Mouse (Mus musculus) liver, adult 2 months (tissue): Measurements from ENCODE around the gene Wdr35. TPM values are rescaled to one million over a fixed set of nuclear protein-coding genes. Genes with fewer than 3 reads are reported as not detected.

ENCODE experiments used
- DNase-seq: peaks from one replicate; pipeline ENCODE4 v3.0.0-alpha.2; 2011; ENCODE audit warnings: low read depth, low spot score; ENCODE audit errors: extremely low read depth
- H3K27ac ChIP-seq: fragments of 200-500 bp; replicated peaks from 2 replicates; pipeline ENCODE4 v1.5.1; 2012; ENCODE audit warnings: low read depth, mild to moderate bottlenecking, control low read depth, inconsistent platforms, low read length; ENCODE audit not compliant: insufficient read depth
- H3K27me3 ChIP-seq: fragments of 200-500 bp; 2 replicates; pipeline ENCODE4 v1.6.1; 2012; ENCODE audit warnings: mild to moderate bottlenecking, moderate library complexity, low read length, inconsistent platforms; ENCODE audit not compliant: control insufficient read depth, insufficient read depth
- H3K36me3 ChIP-seq: fragments of 200-500 bp; 2 replicates; pipeline ENCODE4 v1.6.1; 2012; ENCODE audit warnings: low read length, inconsistent platforms; ENCODE audit not compliant: control insufficient read depth, insufficient read depth
- H3K4me1 ChIP-seq: fragments of 200-500 bp; 2 replicates; pipeline ENCODE4 v1.6.1; 2011; ENCODE audit warnings: low read length; ENCODE audit not compliant: control insufficient read depth, insufficient read depth
- H3K4me3 ChIP-seq: fragments of 200-500 bp; 2 replicates; pipeline ENCODE4 v1.5.1; 2011; ENCODE audit warnings: low read depth, mild to moderate bottlenecking, control low read depth, low read length, moderate library complexity; ENCODE audit not compliant: insufficient read depth
- H3K79me2 ChIP-seq: fragments of 200-500 bp; 2 replicates; pipeline ENCODE4 v1.6.1; 2012; ENCODE audit warnings: inconsistent platforms, mild to moderate bottlenecking, low read length, moderate library complexity; ENCODE audit not compliant: control insufficient read depth, insufficient read depth
- H3K9ac ChIP-seq: fragments of 200-500 bp; 2 replicates; pipeline ENCODE4 v1.6.1; 2012; ENCODE audit warnings: low read depth, mild to moderate bottlenecking, control low read depth, inconsistent platforms, low read length
- CTCF ChIP-seq: fragments of 200-500 bp; IDR thresholded peaks from 2 replicates; pipeline ENCODE4 v1.5.1; 2011; ENCODE audit warnings: low read depth, low read length, control low read depth
- POLR2A ChIP-seq: fragments of 200-500 bp; IDR thresholded peaks from 2 replicates; pipeline ENCODE4 v1.6.1; 2011; ENCODE audit warnings: low read length, control low read depth; ENCODE audit not compliant: insufficient read depth; ENCODE audit errors: extremely low read depth
- WGBS: fragments of 180-500 bp; shearing (Covaris S2); methylation state at CpG from one replicate; pipeline ENCODE4 v1.1.7; 2018; 5-methylcytosine and 5-hydroxymethylcytosine counted together
- polyA plus RNA-seq: library from polyadenylated mRNA; depleted of rRNA; stranded (reverse); fragments of >200 nt; gene quantifications from 2 replicates; pipeline ENCODE4 v1.2.3, GENCODE M21; 2012
- total RNA-seq: library from RNA; depleted of rRNA; stranded (reverse); fragments of >200 nt; gene quantifications from 2 replicates; pipeline ENCODE4 v1.2.3, GENCODE M21; 2014

Wdr35 gene
- total and polyA plus RNA-seq, 2 experiments, result 0.59 to 3.0 TPM

DNA sequence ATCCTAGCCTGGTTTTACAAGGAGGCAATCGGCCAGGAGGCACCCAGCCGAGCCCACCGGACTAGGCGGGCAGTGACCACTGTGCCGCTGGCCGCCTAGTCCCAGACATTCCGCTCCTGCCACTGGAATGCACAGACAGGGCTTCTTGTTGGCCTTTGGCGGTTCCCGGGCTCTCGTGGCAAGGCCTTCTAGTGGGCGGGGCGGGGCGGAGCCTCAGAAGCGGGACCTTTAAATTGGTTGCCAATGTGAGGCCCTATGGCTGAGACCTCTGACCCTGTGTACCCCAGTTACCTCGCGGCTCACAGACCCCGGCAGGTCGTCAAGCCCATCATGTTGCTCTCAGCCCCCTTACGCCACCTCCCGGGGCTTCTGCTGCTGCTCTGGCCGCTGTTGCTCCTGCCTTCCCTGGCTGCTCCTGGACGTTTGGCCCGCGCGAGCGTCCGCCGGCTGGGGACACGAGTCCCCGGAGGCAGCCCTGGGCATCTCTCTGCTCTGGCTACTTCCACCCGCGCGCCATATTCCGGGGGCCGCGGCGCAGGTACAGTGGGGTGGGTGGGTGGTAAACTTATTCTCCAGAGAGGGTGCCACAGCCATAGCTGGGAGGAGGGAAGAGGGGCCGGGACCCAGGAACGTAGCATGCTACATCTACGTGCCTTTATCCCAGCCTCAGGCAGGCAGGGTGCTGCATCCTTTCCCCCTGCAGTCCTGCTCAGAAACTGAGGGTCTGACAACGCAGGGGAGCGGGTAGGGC is 25.8 kb upstream of the Wdr35 start, which contains the start of gene Matn3:
Matn3 (plus strand) TSS at position 216 of the 751 bp plus-strand sequence.
- Histone ChIP-seq H3K27ac (no peak within 1 kb of the TSS), H3K27me3 (peaks cover 7% of the 10 kb centered on the region), H3K79me2 (no peaks in the 10 kb centered on the region), H3K9ac (peak within 1 kb of the TSS; percentile 65), H3K36me3 (no peaks in the 10 kb centered on the region), H3K4me1 (peaks cover 5% of the 10 kb centered on the region), H3K4me3 (peak within 1 kb of the TSS; percentile 57)
- WGBS, result 5% methylated on average over 42 of the region's 42 CpGs
- TF ChIP-seq CTCF (no peak), POLR2A (no peak)
- DNase-seq, result peak; percentile 48

DNA sequence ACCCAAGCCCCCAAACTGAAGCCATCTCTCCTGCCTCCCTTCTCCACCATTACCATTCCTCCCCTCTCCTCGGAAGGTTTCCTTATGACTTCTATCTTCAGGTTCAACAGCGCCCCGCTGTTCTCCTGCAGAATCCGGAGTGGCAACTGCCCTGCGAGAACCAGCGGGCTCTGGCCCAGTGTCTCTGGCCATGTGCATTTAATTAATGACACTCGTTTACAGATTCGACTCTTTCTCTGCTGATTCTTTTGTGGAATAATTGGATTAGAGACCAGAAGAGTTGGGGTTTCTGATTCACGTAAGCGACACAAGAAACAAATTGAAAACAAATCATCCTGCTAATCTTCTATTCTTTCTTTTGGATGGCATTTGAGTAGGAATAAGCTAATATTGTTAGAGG is 20.6 kb upstream of the Wdr35 start:
- Histone ChIP-seq H3K4me3 (no peak overlapping the region), H3K36me3 (no peaks in the 10 kb centered on the region), H3K27ac (no peak overlapping the region), H3K27me3 (peaks cover 3% of the 10 kb centered on the region), H3K4me1 (no peaks in the 10 kb centered on the region), H3K9ac (no peak overlapping the region), H3K79me2 (no peaks in the 10 kb centered on the region)
- DNase-seq, result no peak
- 92% methylated on average over 10 of the region's 10 CpGs for WGBS
- TF ChIP-seq CTCF, result no peak
- TF ChIP-seq POLR2A, result no peak

DNA sequence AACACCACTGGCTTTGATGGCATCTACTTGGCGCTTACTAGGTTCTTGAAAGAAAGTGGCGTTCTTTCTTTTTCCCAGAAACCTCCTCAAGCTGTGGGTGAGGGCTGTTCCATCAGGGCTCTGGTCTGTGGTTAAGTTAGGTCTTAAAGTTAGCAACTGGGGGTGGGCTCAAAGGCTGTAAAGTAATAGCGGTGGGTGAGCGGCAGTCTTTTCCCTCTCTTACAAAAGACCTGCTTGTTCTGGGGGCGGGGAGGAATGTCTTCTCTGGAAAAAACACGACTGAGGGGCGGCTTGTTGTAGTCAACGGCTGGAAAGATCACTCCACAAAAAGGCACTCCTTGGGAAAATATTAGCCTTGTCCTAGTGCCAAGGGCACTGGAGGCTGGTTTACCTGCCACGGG is 19.5 kb upstream of the Wdr35 start:
- Histone ChIP-seq H3K9ac (no peak overlapping the region), H3K4me3 (no peak overlapping the region), H3K27me3 (no peaks in the 10 kb centered on the region), H3K27ac (no peak overlapping the region), H3K36me3 (no peaks in the 10 kb centered on the region), H3K4me1 (no peaks in the 10 kb centered on the region), H3K79me2 (no peaks in the 10 kb centered on the region)
- DNase-seq, result no peak
- TF ChIP-seq CTCF (no peak), POLR2A (no peak)
- 58% methylated on average over 9 of the region's 9 CpGs for WGBS

DNA sequence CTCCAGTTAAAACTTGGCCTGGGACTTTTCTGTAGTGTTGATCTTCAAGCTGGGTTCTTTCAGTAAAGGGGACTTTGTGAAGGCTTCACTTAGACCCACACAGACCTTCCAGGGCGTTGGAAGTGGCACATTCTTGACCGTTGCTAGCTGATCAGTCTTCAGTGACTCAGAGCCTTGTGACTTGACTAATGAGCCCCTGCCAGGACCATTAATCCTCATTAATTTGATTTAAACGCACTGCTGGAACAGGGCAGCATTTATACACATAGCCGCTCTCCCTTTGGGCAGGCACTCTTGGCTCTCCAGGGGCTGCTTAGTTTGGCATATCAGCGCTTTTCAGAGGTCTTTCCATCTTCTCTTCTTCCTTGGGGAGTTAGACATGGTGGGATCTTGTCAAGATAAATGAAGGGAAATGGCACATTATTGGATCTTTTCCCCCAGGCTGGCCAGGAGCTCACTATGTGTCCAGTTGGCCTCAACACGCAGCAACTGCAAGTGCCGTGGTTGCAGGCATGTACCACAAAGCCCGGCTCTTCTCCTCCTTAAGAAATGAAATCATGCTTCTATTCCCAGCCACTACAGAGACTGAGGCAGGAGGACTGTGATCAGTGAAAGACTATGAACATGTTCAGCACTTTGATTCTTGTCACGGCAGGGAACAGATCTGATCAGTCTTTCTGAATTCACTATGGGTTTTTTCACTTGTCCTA is 11.9 kb upstream of the Wdr35 start:
- H3K36me3 ChIP-seq, result no peaks in the 10 kb centered on the region
- H3K4me1 ChIP-seq, result no peaks in the 10 kb centered on the region
- no peak overlapping the region for H3K9ac ChIP-seq
- no peak for DNase-seq
- H3K27me3 ChIP-seq, result no peaks in the 10 kb centered on the region
- TF ChIP-seq CTCF (no peak), POLR2A (no peak)
- H3K4me3 ChIP-seq, result no peak overlapping the region
- no peaks in the 10 kb centered on the region for H3K79me2 ChIP-seq
- 85% methylated on average over 9 of the region's 9 CpGs for WGBS
- no peak overlapping the region for H3K27ac ChIP-seq

DNA sequence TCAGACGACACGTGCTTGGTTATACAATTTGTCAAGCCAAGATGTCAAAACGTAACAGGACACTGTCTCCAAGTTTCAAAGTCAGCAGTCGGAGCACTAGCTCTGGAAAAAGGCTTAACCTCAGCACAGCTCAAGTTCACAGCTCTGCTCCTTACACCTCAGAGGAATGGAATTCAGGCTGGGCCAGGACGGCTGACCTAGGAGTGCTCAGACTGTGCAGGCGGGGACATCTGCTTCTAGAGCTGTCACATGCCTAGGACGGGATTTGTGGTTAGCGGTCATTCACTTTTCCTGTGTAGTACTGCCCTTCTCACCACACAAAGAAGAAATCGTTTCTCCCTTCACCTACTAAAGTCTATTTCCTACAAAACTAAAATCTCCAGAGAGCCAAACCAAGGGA is 3.9 kb upstream of the Wdr35 start:
- peaks cover 3% of the 10 kb centered on the region; the same call in 1 of the 2 replicates for H3K4me1 ChIP-seq
- H3K4me3 ChIP-seq, result no peak overlapping the region
- no peak overlapping the region for H3K9ac ChIP-seq
- no peaks in the 10 kb centered on the region for H3K36me3 ChIP-seq
- TF ChIP-seq POLR2A, result no peak
- TF ChIP-seq CTCF, result no peak
- no peaks in the 10 kb centered on the region for H3K27me3 ChIP-seq
- no peaks in the 10 kb centered on the region for H3K79me2 ChIP-seq
- no peak for DNase-seq
- H3K27ac ChIP-seq, result no peak overlapping the region
- 44% methylated on average over 9 of the region's 9 CpGs for WGBS

DNA sequence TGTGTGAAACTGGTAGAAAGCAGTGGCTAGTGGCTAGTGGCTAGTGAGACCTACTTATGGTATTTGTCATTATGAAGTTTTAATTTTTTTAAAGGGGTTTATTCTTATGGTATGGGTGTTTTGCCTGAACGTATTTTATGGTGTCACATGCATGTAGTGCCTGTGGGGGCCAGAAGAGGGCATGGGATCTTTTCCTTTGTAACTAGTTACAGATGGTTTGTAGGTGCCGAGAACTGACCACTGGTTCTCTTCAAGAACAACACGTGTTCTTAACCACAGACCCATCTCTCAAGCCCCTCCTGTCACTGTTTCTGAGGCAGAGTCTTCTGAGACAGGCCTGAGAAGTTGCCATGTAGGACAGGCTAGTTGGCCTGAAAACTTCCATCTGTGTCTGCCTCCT is 1.4 kb downstream of the Wdr35 start:
- no peak for DNase-seq
- TF ChIP-seq CTCF, result no peak
- H3K36me3 ChIP-seq, result peaks cover 4% of the 10 kb centered on the region; the same call in 1 of the 2 replicates
- H3K27me3 ChIP-seq, result no peaks in the 10 kb centered on the region
- H3K9ac ChIP-seq, result no peak overlapping the region
- no peak overlapping the region for H3K4me3 ChIP-seq
- H3K4me1 ChIP-seq, result peaks cover 3% of the 10 kb centered on the region; the same call in 1 of the 2 replicates
- H3K27ac ChIP-seq, result no peak overlapping the region
- WGBS, result 89% methylated on average over 3 of the region's 3 CpGs
- H3K79me2 ChIP-seq, result no peaks in the 10 kb centered on the region
